Comparison of ENCODE assay signal across 8 mouse cellular contexts in genomic region chr10:128546361-128546760, GRCm38 (mm10). TPM values are rescaled to one million over a fixed set of nuclear protein-coding genes. Genes with fewer than 3 reads are reported as not detected.
DNase-seq lines count a peak whose midpoint lies in the region; ATAC-seq and TF ChIP-seq lines count a peak whose summit lies in the region.

No protein-coding gene starts in this region.

- no peaks in the 10 kb centered on the region for H3K27me3 ChIP-seq in intestine, embryonic 16.5 days (replicated peaks; ENCODE audit: control insufficient read depth, insufficient read depth, low read length)
- H3K27me3 ChIP-seq in midbrain, postnatal 0 days (ENCODE audit: insufficient read depth, low read length), result no peaks in the 10 kb centered on the region

- peak; percentile 39 for ATAC-seq in erythroblast, adult 5-6 weeks (replicated peaks; ENCODE audit: low FRiP score, poor library complexity, severe bottlenecking)
- no peak for ATAC-seq in intestine, embryonic 16.5 days
- no peak for ATAC-seq in midbrain, postnatal 0 days (ENCODE audit: low FRiP score)

- no peak overlapping the region for H3K27ac ChIP-seq in ES-E14 (ENCODE audit: insufficient read depth, low read depth, low read length, poor library complexity, severe bottlenecking)
- H3K27ac ChIP-seq in intestine, embryonic 16.5 days (ENCODE audit: low read length), result peak overlapping the region; percentile 92
- H3K27ac ChIP-seq in midbrain, postnatal 0 days (ENCODE audit: low read depth, low read length), result peak overlapping the region; percentile 90; the same call in 1 of the 2 replicates

- H3K36me3 ChIP-seq in ES-E14 (ENCODE audit: control insufficient read depth, insufficient read depth, low read length, poor library complexity, severe bottlenecking), result peaks cover 33% of the 10 kb centered on the region
- peaks cover 15% of the 10 kb centered on the region for H3K36me3 ChIP-seq in intestine, embryonic 16.5 days (ENCODE audit: control insufficient read depth, insufficient read depth, low read length)
- peaks cover 27% of the 10 kb centered on the region for H3K36me3 ChIP-seq in midbrain, postnatal 0 days (ENCODE audit: insufficient read depth, low read length)

- peak overlapping the region; percentile 56 to 91 for H3K4me3 ChIP-seq in ES-E14 (ENCODE audit: insufficient read depth in 1 of 2, low read depth in 1 of 2, low read length in 2 of 2, poor library complexity in 1 of 2, severe bottlenecking in 1 of 2)
- peak overlapping the region; percentile 72 for H3K4me3 ChIP-seq in intestine, embryonic 16.5 days (ENCODE audit: low read length)
- peak overlapping the region; percentile 44 for H3K4me3 ChIP-seq in midbrain, postnatal 0 days (ENCODE audit: low read depth, low read length)

- H3K4me1 ChIP-seq in ES-E14 (ENCODE audit: control insufficient read depth in 2 of 2, insufficient read depth in 2 of 2, low read length in 2 of 2, poor library complexity in 1 of 2), result peaks cover 0 to 19% of the 10 kb centered on the region in 2 experiments; a peak in 1 of 4 replicates
- H3K4me1 ChIP-seq in intestine, embryonic 16.5 days (ENCODE audit: control insufficient read depth, insufficient read depth, low read length), result 0 out of 2 replicates have a peak, but pooled peaks cover 4% of the 10 kb centered on the region
- H3K4me1 ChIP-seq in midbrain, postnatal 0 days (ENCODE audit: insufficient read depth, low read length), result peaks cover 8% of the 10 kb centered on the region; the same call in 1 of the 2 replicates

- peak overlapping the region; percentile 81; the same call in 1 of the 2 replicates for H3K9ac ChIP-seq in ES-E14 (ENCODE audit: insufficient read depth, low read depth, low read length, poor library complexity, severe bottlenecking)
- H3K9ac ChIP-seq in intestine, embryonic 16.5 days (ENCODE audit: low read depth, low read length), result peak overlapping the region; percentile 77
- H3K9ac ChIP-seq in midbrain, postnatal 0 days (replicated peaks; ENCODE audit: low read length, poor library complexity, severe bottlenecking), result peak overlapping the region; percentile 47; the same call in 1 of the 2 replicates

- peak; percentile 47 to 66 for DNase-seq in heart, adult 18-20 months
- DNase-seq in heart, adult 11 months, result no peak
- DNase-seq in ES-E14 (ENCODE audit: low read depth, low spot score), result peak; percentile 54
- peak; percentile 79 for DNase-seq in midbrain, postnatal 0 days (ENCODE audit: low spot score)
- DNase-seq in gastrocnemius, adult 8-10 months (ENCODE audit: low spot score in 2 of 2), result no peak
- DNase-seq in adrenal gland, postnatal 25 days, result no peak

- in situ Hi-C loops in ES-E14 (cut with MboI; ENCODE audit: low sequenced_read_pairs in 2 of 2, unreplicated experiment in 2 of 2), result no loop called here

- no peaks in the 10 kb centered on the region for H3K9me3 ChIP-seq in ES-E14 (ENCODE audit: control insufficient read depth, insufficient read depth, low read depth, low read length)
- H3K9me3 ChIP-seq in intestine, embryonic 16.5 days (ENCODE audit: control insufficient read depth, low read length), result no peaks in the 10 kb centered on the region
- no peaks in the 10 kb centered on the region for H3K9me3 ChIP-seq in midbrain, postnatal 0 days (ENCODE audit: low read length)

- peak; percentile 89 for TF ChIP-seq CTCF in midbrain, postnatal 0 days (IDR thresholded peaks at IDR 0.05)

- H3K4me2 ChIP-seq in intestine, embryonic 16.5 days (ENCODE audit: low read depth, low read length), result peak overlapping the region; percentile 75
- peak overlapping the region; percentile 50 for H3K4me2 ChIP-seq in midbrain, postnatal 0 days (ENCODE audit: low read depth, low read length, poor library complexity, severe bottlenecking)

- WGBS in intestine, embryonic 16.5 days, result 8% methylated on average over 4 of the region's 4 CpGs
- WGBS in midbrain, postnatal 0 days, result 16% methylated on average over 4 of the region's 4 CpGs

TF ChIP-seq in ES-E14, 5 proteins besides CTCF, POLR2A, EP300 and RAD21:
- TF ChIP-seq CHD2 (IDR thresholded peaks at IDR 0.05; ENCODE audit: low read depth, low read length), result no peak
- TF ChIP-seq MAFK (IDR thresholded peaks at IDR 0.05; ENCODE audit: insufficient read depth, low read depth, low read length), result no peak
- TF ChIP-seq ZNF384 (IDR thresholded peaks at IDR 0.05; ENCODE audit: low read depth, low read length), result no peak
- TF ChIP-seq HCFC1 (IDR thresholded peaks at IDR 0.05; ENCODE audit: borderline replicate concordance, insufficient read depth, low read length), result peak; percentile 50; the same call in 1 of the 2 replicates
- peak; percentile 60; the same call in 1 of the 2 replicates for TF ChIP-seq ZC3H11A (IDR thresholded peaks at IDR 0.05; ENCODE audit: borderline replicate concordance, low read depth, low read length)
TF ChIP-seq in ES-E14: peak in this region for 2.

RNA-seq across cellular contexts. Expression of gene Zc3h10, which starts 1.2 kb away (rescaled TPM):
- 1 to 10 TPM; 7.7 to 8.2 TPM for total RNA-seq in heart, adult 18-20 months (2021)
- total RNA-seq in ES-E14 (2012; rRNA removed), result 18.8 and 19.5 TPM in 2 replicates
- total RNA-seq in erythroblast, adult 5-6 weeks (2015; ENCODE audit: low replicate concordance), result 0.19 and 0.63 TPM in 2 replicates
- total RNA-seq in erythroblast, adult 5-6 weeks (2017; ENCODE audit: low replicate concordance), result 2.8 and 3.2 TPM in 2 replicates
- polyA plus RNA-seq in intestine, embryonic 16.5 days (2015; fragmentation: Nextera tagmentation; extraction: Ambion mirVana), result 13.3 and 13.6 TPM in 2 replicates
- total RNA-seq in midbrain, postnatal 0 days (2014; rRNA removed), result 20.6 and 30.3 TPM in 2 replicates
- 12.0 and 12.5 TPM in 2 replicates for polyA plus RNA-seq in midbrain, postnatal 0 days (2015; fragmentation: Nextera tagmentation; extraction: Ambion mirVana)
- 1 to 10 TPM; 5.7 to 7.5 (median 6.7) TPM for total RNA-seq in gastrocnemius, adult 8-10 months (2022)
- 9.1 and 13.6 TPM in 2 replicates for total RNA-seq in adrenal gland, postnatal 25 days (2021)

RNA-seq across cellular contexts. Expression of gene Rpl41, which starts 2.7 kb away (rescaled TPM):
- total RNA-seq in heart, adult 18-20 months (2021), result 1,000 to 10,000 TPM; 1,490 to 1,551 TPM
- total RNA-seq in ES-E14 (2012; rRNA removed), result 5,552 and 6,346 TPM in 2 replicates
- total RNA-seq in erythroblast, adult 5-6 weeks (2015; ENCODE audit: low replicate concordance), result 936 and 1,095 TPM in 2 replicates
- total RNA-seq in erythroblast, adult 5-6 weeks (2017; ENCODE audit: low replicate concordance), result 729 and 801 TPM in 2 replicates
- polyA plus RNA-seq in intestine, embryonic 16.5 days (2015; fragmentation: Nextera tagmentation; extraction: Ambion mirVana), result 3,191 and 3,364 TPM in 2 replicates
- total RNA-seq in midbrain, postnatal 0 days (2014; rRNA removed), result 772 and 807 TPM in 2 replicates
- polyA plus RNA-seq in midbrain, postnatal 0 days (2015; fragmentation: Nextera tagmentation; extraction: Ambion mirVana), result 2,464 and 2,473 TPM in 2 replicates
- total RNA-seq in gastrocnemius, adult 8-10 months (2022), result 1,000 to 10,000 TPM in 2 of 4 experiments, 100 to 1,000 TPM in 2; 907 to 1,327 (median 1,023) TPM
- 2,617 and 2,671 TPM in 2 replicates for total RNA-seq in adrenal gland, postnatal 25 days (2021)

RNA-seq across cellular contexts. Expression of gene Pa2g4, which starts 19.4 kb away (rescaled TPM):
- total RNA-seq in heart, adult 18-20 months (2021), result 10 to 100 TPM; 43.1 to 46.0 TPM
- total RNA-seq in ES-E14 (2012; rRNA removed), result 127 and 170 TPM in 2 replicates
- 71.3 and 75.2 TPM in 2 replicates for total RNA-seq in erythroblast, adult 5-6 weeks (2015; ENCODE audit: low replicate concordance)
- total RNA-seq in erythroblast, adult 5-6 weeks (2017; ENCODE audit: low replicate concordance), result 42.9 and 67.5 TPM in 2 replicates
- polyA plus RNA-seq in intestine, embryonic 16.5 days (2015; fragmentation: Nextera tagmentation; extraction: Ambion mirVana), result 171 and 196 TPM in 2 replicates
- 78.0 and 82.4 TPM in 2 replicates for total RNA-seq in midbrain, postnatal 0 days (2014; rRNA removed)
- polyA plus RNA-seq in midbrain, postnatal 0 days (2015; fragmentation: Nextera tagmentation; extraction: Ambion mirVana), result 107 and 110 TPM in 2 replicates
- total RNA-seq in gastrocnemius, adult 8-10 months (2022), result 10 to 100 TPM; 29.0 to 39.9 (median 33.1) TPM
- total RNA-seq in adrenal gland, postnatal 25 days (2021), result 83.8 and 97.6 TPM in 2 replicates

RNA-seq across cellular contexts. Expression of gene Esyt1, which starts 20.7 kb away (rescaled TPM):
- 10 to 100 TPM; 15.9 to 19.9 TPM for total RNA-seq in heart, adult 18-20 months (2021)
- total RNA-seq in ES-E14 (2012; rRNA removed), result 62.7 and 135 TPM in 2 replicates
- total RNA-seq in erythroblast, adult 5-6 weeks (2015; ENCODE audit: low replicate concordance), result 15.2 and 16.9 TPM in 2 replicates
- total RNA-seq in erythroblast, adult 5-6 weeks (2017; ENCODE audit: low replicate concordance), result 24.8 and 27.9 TPM in 2 replicates
- 24.4 and 25.7 TPM in 2 replicates for polyA plus RNA-seq in intestine, embryonic 16.5 days (2015; fragmentation: Nextera tagmentation; extraction: Ambion mirVana)
- 16.2 and 16.6 TPM in 2 replicates for total RNA-seq in midbrain, postnatal 0 days (2014; rRNA removed)
- 7.3 and 7.4 TPM in 2 replicates for polyA plus RNA-seq in midbrain, postnatal 0 days (2015; fragmentation: Nextera tagmentation; extraction: Ambion mirVana)
- 10 to 100 TPM; 10.4 to 13.5 (median 13.4) TPM for total RNA-seq in gastrocnemius, adult 8-10 months (2022)
- total RNA-seq in adrenal gland, postnatal 25 days (2021), result 18.1 and 22.9 TPM in 2 replicates

RNA-seq across cellular contexts. Expression of gene Erbb3, which starts 43.1 kb away (rescaled TPM):
- total RNA-seq in heart, adult 18-20 months (2021), result 1 to 10 TPM; 6.4 to 8.6 TPM
- total RNA-seq in ES-E14 (2012; rRNA removed), result 24.9 and 30.3 TPM in 2 replicates
- 0.63 TPM in 1 of 2 replicates, not detected in the other for total RNA-seq in erythroblast, adult 5-6 weeks (2015; ENCODE audit: low replicate concordance)
- 0.09 TPM in 1 of 2 replicates, not detected in the other for total RNA-seq in erythroblast, adult 5-6 weeks (2017; ENCODE audit: low replicate concordance)
- 29.6 and 34.9 TPM in 2 replicates for polyA plus RNA-seq in intestine, embryonic 16.5 days (2015; fragmentation: Nextera tagmentation; extraction: Ambion mirVana)
- total RNA-seq in midbrain, postnatal 0 days (2014; rRNA removed), result 1.1 and 1.2 TPM in 2 replicates
- polyA plus RNA-seq in midbrain, postnatal 0 days (2015; fragmentation: Nextera tagmentation; extraction: Ambion mirVana), result 0.21 and 0.33 TPM in 2 replicates
- total RNA-seq in gastrocnemius, adult 8-10 months (2022), result 1 to 10 TPM; 2.1 to 2.7 (median 2.2) TPM
- 2.8 and 3.8 TPM in 2 replicates for total RNA-seq in adrenal gland, postnatal 25 days (2021)

Comparison
In these comparisons a context has a peak if more than half of its experiments do, and no peak if none do; other contexts are left out.
1. DNase-seq: peak in heart, adult 18-20 months (2 of 2), ES-E14 (single experiment) and midbrain, postnatal 0 days (single experiment); none in heart, adult 11 months (single experiment), gastrocnemius, adult 8-10 months (0 of 2) and adrenal gland, postnatal 25 days (single experiment).
2. Peak in every context shown above with its lines, with median percentiles within 50 percentile points of each other: H3K4me3 ChIP-seq and H3K9ac ChIP-seq.